Mouse (Mus musculus): ENCODE results near the gene Pou2f2. TPM values are rescaled to one million over a fixed set of nuclear protein-coding genes. Genes with fewer than 3 reads are reported as not detected.

Pou2f2 gene
- total and polyA plus RNA-seq, 2 experiments from 2014 or later, result 6.0 to 21.2 TPM

- Histone ChIP-seq H3K27ac (ENCODE audit: low read depth, low read length) (no peak overlapping the region), H3K36me3 (ENCODE audit: insufficient read depth) (peaks cover 63% of the 10 kb centered on the region), H3K4me1 (ENCODE audit: insufficient read depth) (peaks cover 16% of the 10 kb centered on the region), H3K9ac (no peak overlapping the region), H3K4me3 (ENCODE audit: low read depth, low read length) (no peak overlapping the region), H3K4me2 (ENCODE audit: low read depth) (no peak overlapping the region), H3K9me3 (ENCODE audit: low read length) (no peaks in the 10 kb centered on the region), H3K27me3 (ENCODE audit: insufficient read depth, low read length) (no peaks in the 10 kb centered on the region)
- ATAC-seq (no peak), DNase-seq (no peak)
- WGBS, result 92% methylated on average over 7 of the region's 7 CpGs
- no peak for TF ChIP-seq CTCF (IDR thresholded peaks at IDR 0.05; ENCODE audit: low read depth)
Observed at GRCm38 (mm10) chr7:25067338-25067737, 112.2 kb downstream of the Pou2f2 start.

DNA sequence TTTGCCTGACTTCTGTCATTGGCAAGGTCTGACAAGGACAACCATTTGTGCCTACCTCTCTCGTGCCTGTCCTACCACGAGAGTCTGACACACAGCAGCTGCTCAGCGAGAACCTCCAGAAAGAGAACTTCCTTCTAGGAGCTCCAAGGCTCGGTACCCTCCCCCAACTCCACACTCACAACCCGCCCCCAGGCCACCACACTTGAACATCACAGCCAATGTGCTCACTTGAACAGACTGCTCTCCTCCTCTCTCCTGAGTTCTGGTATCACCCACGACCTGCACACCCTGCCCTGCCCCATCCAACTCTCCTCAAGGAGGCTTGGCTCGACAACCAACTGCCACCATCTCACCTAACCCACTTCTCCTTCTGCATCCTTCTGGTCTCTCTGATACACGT is 115.6 kb downstream of the Pou2f2 start:
- no peak for TF ChIP-seq CTCF (IDR thresholded peaks at IDR 0.05; ENCODE audit: low read depth)
- 86% methylated on average over 8 of the region's 8 CpGs for WGBS
- H3K4me3 ChIP-seq (ENCODE audit: low read depth, low read length), result no peak overlapping the region

GRCm38 (mm10) chr7:25063346-25063745 is 116.2 kb downstream of the Pou2f2 start:
- Histone ChIP-seq H3K4me3 (ENCODE audit: low read depth, low read length) (no peak overlapping the region), H3K36me3 (ENCODE audit: insufficient read depth) (peaks cover 93% of the 10 kb centered on the region), H3K27me3 (ENCODE audit: insufficient read depth, low read length) (no peaks in the 10 kb centered on the region), H3K4me2 (ENCODE audit: low read depth) (no peak overlapping the region), H3K4me1 (ENCODE audit: insufficient read depth) (no peaks in the 10 kb centered on the region), H3K9ac (no peak overlapping the region), H3K9me3 (ENCODE audit: low read length) (no peaks in the 10 kb centered on the region), H3K27ac (ENCODE audit: low read depth, low read length) (no peak overlapping the region)
- DNase-seq, result no peak
- TF ChIP-seq CTCF (IDR thresholded peaks at IDR 0.05; ENCODE audit: low read depth), result no peak
- 95% methylated on average over 6 of the region's 6 CpGs for WGBS
- no peak for ATAC-seq

More for the DNA sequence above, 115.6 kb downstream of the Pou2f2 start:
- no peaks in the 10 kb centered on the region for H3K9me3 ChIP-seq (ENCODE audit: low read length)
- H3K4me2 ChIP-seq (ENCODE audit: low read depth), result no peak overlapping the region
- no peak overlapping the region for H3K27ac ChIP-seq (ENCODE audit: low read depth, low read length)
- H3K27me3 ChIP-seq (ENCODE audit: insufficient read depth, low read length), result no peaks in the 10 kb centered on the region
- DNase-seq (no peak), ATAC-seq (no peak)
- peaks cover 89% of the 10 kb centered on the region for H3K36me3 ChIP-seq (ENCODE audit: insufficient read depth)
- H3K9ac ChIP-seq, result no peak overlapping the region
- no peaks in the 10 kb centered on the region for H3K4me1 ChIP-seq (ENCODE audit: insufficient read depth)

DNA sequence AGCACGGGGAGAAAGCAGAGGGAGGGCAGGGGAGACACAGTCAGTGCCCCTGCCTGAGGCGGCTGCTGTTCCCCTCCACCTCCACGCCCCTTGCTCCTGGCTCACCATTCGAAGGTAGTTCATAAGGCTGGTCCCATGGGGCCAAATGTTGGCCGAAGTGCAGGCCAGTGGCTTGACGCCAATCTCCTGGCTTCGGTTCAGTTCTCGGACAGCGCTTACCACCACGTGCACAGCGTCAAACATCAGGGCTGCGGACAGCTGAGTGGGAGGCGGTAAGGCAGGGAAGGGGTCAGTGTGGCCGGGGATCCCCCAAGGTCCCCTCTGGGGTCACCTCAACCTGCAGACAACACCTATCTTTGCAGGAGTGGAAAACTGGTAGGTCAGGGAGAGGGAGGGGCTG is 120.7 kb downstream of the Pou2f2 start:
- Histone ChIP-seq H3K27me3 (ENCODE audit: insufficient read depth, low read length) (no peaks in the 10 kb centered on the region), H3K4me2 (ENCODE audit: low read depth) (no peak overlapping the region), H3K27ac (ENCODE audit: low read depth, low read length) (no peak overlapping the region), H3K9me3 (ENCODE audit: low read length) (no peaks in the 10 kb centered on the region), H3K36me3 (ENCODE audit: insufficient read depth) (peaks cover 93% of the 10 kb centered on the region), H3K4me1 (ENCODE audit: insufficient read depth) (no peaks in the 10 kb centered on the region), H3K9ac (no peak overlapping the region), H3K4me3 (ENCODE audit: low read depth, low read length) (no peak overlapping the region)
- TF ChIP-seq CTCF (IDR thresholded peaks at IDR 0.05; ENCODE audit: low read depth), result no peak
- WGBS, result 91% methylated on average over 14 of the region's 14 CpGs
- DNase-seq (no peak), ATAC-seq (no peak)

DNA sequence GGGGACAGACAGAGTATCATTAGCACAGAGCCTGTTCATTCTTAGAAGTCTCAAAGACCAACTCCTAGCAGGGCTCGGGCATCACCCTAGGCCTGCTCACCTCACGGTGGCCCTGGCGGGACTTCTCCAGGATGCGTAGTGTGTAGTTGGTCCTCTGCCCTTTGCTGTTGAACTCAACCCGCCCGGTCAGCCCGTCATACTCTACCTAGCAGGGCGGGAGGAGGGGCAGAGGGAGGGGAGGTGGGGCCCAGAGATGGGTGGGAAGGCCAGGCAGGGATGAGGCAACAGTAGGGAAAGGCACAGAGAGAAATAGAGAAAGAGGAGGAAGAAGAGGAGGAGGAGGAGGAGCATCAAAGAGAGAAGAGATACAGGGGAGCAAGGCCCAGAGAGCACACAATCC is 121.1 kb downstream of the Pou2f2 start:
- Histone ChIP-seq H3K4me3 (ENCODE audit: low read depth, low read length) (no peak overlapping the region), H3K36me3 (ENCODE audit: insufficient read depth) (peaks cover 93% of the 10 kb centered on the region), H3K9ac (no peak overlapping the region), H3K27ac (ENCODE audit: low read depth, low read length) (no peak overlapping the region), H3K4me2 (ENCODE audit: low read depth) (no peak overlapping the region), H3K9me3 (ENCODE audit: low read length) (no peaks in the 10 kb centered on the region), H3K27me3 (ENCODE audit: insufficient read depth, low read length) (no peaks in the 10 kb centered on the region), H3K4me1 (ENCODE audit: insufficient read depth) (no peaks in the 10 kb centered on the region)
- ATAC-seq (no peak), DNase-seq (no peak)
- WGBS, result 94% methylated on average over 8 of the region's 8 CpGs
- no peak for TF ChIP-seq CTCF (IDR thresholded peaks at IDR 0.05; ENCODE audit: low read depth)

DNA sequence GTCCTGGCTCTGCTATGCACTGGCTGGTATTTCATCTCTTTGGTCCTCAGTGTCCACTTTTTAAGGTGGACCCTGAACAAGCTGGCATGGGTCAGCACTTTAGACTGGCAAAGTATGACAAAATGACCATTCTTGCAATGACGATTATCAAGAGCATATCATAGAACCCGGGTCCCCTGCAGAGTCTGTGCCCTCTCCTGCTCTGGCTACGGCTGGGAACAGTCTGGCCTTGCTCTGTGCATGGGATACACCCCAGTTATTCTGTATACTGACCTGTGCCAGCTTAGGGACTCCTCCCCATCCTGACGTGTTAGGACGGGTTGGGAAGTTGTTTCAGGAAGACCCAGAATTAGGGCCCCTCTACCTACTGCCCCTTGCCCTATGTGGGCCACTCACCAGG is 121.6 kb downstream of the Pou2f2 start:
- Histone ChIP-seq H3K9me3 (ENCODE audit: low read length) (no peaks in the 10 kb centered on the region), H3K4me2 (ENCODE audit: low read depth) (no peak overlapping the region), H3K36me3 (ENCODE audit: insufficient read depth) (peaks cover 93% of the 10 kb centered on the region), H3K4me1 (ENCODE audit: insufficient read depth) (no peaks in the 10 kb centered on the region), H3K27me3 (ENCODE audit: insufficient read depth, low read length) (no peaks in the 10 kb centered on the region), H3K4me3 (ENCODE audit: low read depth, low read length) (no peak overlapping the region), H3K27ac (ENCODE audit: low read depth, low read length) (no peak overlapping the region), H3K9ac (no peak overlapping the region)
- whole genome bisulfite sequencing, result 96% methylated on average over 5 of the region's 5 CpGs
- DNase-seq, result no peak
- TF ChIP-seq CTCF (IDR thresholded peaks at IDR 0.05; ENCODE audit: low read depth), result no peak
- no peak for ATAC-seq

GRCm38 (mm10) chr7:25056951-25057350 is 122.6 kb downstream of the Pou2f2 start:
- H3K4me3 ChIP-seq (ENCODE audit: low read depth, low read length), result no peak overlapping the region
- DNase-seq (no peak), ATAC-seq (no peak)

DNA sequence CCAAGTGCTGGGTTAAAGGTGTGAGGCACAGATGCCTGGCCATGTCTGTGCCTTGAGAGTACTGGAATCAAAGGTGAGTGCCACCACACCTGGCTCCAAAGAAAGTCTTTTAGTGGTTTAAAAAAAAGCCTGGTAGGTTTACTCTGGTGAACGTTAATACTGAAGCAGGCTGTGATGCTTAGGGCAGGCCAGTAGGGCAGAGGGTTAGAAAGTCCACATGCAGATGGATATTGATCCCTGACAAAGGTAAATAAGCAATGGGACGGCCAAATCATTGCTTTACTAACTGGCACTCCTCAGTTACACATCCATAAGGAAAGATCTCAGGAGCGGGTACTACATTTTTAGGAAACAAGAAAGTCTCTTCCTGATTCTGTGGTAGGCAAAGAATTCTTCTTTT is 126.9 kb downstream of the Pou2f2 start:
- ATAC-seq, result no peak
- H3K4me3 ChIP-seq (ENCODE audit: low read depth, low read length), result no peak overlapping the region
- H3K9me3 ChIP-seq (ENCODE audit: low read length), result no peaks in the 10 kb centered on the region
- H3K27me3 ChIP-seq (ENCODE audit: insufficient read depth, low read length), result no peaks in the 10 kb centered on the region
- no peaks in the 10 kb centered on the region for H3K4me1 ChIP-seq (ENCODE audit: insufficient read depth)
- no peak overlapping the region for H3K27ac ChIP-seq (ENCODE audit: low read depth, low read length)
- 90% methylated on average over 3 of the region's 3 CpGs for WGBS
- H3K9ac ChIP-seq, result no peak overlapping the region
- DNase-seq, result no peak
- no peak overlapping the region for H3K4me2 ChIP-seq (ENCODE audit: low read depth)
- peaks cover 75% of the 10 kb centered on the region for H3K36me3 ChIP-seq (ENCODE audit: insufficient read depth)
- TF ChIP-seq CTCF (IDR thresholded peaks at IDR 0.05; ENCODE audit: low read depth), result no peak

More at GRCm38 (mm10) chr7:25056951-25057350, 122.6 kb downstream of the Pou2f2 start:
- 66% methylated on average over 4 of the region's 4 CpGs for WGBS
- Histone ChIP-seq H3K9me3 (ENCODE audit: low read length) (no peaks in the 10 kb centered on the region), H3K36me3 (ENCODE audit: insufficient read depth) (peaks cover 89% of the 10 kb centered on the region), H3K4me2 (ENCODE audit: low read depth) (no peak overlapping the region), H3K4me1 (ENCODE audit: insufficient read depth) (no peaks in the 10 kb centered on the region), H3K27me3 (ENCODE audit: insufficient read depth, low read length) (no peaks in the 10 kb centered on the region), H3K27ac (ENCODE audit: low read depth, low read length) (no peak overlapping the region), H3K9ac (no peak overlapping the region)
- no peak for TF ChIP-seq CTCF (IDR thresholded peaks at IDR 0.05; ENCODE audit: low read depth)
